Mouse (Mus musculus) ES-E14 (cell line): Measurements from ENCODE around the gene Atp5mpl.

Source experiments
- MAFK ChIP-seq: IDR thresholded peaks from 2 replicates; pipeline ENCODE4 v1.6.1; 2014; ENCODE audit warnings: mild to moderate bottlenecking, low read depth, low read length, inconsistent platforms; ENCODE audit not compliant: insufficient read depth
- ZC3H11A ChIP-seq: IDR thresholded peaks from 2 replicates; pipeline ENCODE4 v1.6.1; 2012; ENCODE audit warnings: low read depth, mild to moderate bottlenecking, inconsistent platforms, low read length, borderline replicate concordance

- TF ChIP-seq ZC3H11A (no peak), MAFK (no peak)
Measured at GRCm38 (mm10) chr12:111911796-111912195, 55.0 kb downstream of the Atp5mpl start.
